Mouse (Mus musculus): ENCODE data around the gene Hormad2.

DNA sequence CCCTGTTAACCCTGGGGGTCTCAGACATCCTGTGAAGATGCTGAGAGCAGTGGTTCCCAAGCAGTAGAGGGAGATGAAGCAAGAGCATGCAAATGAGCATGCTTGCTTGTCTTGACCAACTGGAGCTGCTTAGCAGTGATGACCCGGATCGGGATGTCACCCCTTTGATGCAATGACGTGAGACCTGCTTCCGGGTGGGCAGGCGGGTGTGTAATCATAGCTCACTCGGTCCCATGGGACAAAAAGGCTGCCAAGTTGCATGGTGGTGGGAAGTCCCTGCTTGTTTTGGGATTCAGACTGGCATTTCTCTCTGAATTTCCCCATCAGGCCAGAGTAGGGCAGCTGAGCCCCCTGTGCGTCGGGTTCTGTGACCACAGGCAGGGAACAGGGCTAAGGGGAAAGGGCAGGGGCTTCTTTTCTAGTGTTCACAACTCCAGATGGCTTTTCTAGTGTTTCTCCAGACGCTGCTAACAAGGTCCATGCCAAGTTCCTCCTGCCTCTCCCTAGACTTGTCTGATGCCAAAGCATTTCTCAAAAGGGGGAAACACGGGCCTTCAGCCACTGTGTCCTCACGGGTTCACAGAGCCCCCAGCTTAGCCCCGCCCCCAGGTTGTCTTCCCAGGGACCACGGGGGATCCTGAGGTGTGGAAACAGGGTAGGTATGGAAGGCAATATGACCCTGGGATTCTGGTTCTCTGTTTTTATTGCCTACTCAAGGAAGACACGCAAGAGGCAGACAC is 141.0 kb downstream of the Hormad2 start:
- TF ChIP-seq USF1 (IDR thresholded peaks at IDR 0.05; ENCODE audit: low read depth, low read length), result no peak
- TF ChIP-seq ELF1 (IDR thresholded peaks at IDR 0.05; ENCODE audit: low read depth, low read length), result peak; percentile 84
- no peak for TF ChIP-seq CTCF (conservative IDR thresholded peaks at IDR 0.05 in 1 of 2, IDR thresholded peaks at IDR 0.05 in 1 of 2; ENCODE audit: low read depth in 2 of 2, low read length in 2 of 2)
- no peak for TF ChIP-seq ZNF384 (IDR thresholded peaks at IDR 0.05; ENCODE audit: low read depth, low read length)
- peak; percentile 54; the same call in 1 of the 2 replicates for TF ChIP-seq EP300 (IDR thresholded peaks at IDR 0.05; ENCODE audit: low read length)
- no peak for TF ChIP-seq E2F4 (IDR thresholded peaks at IDR 0.05; ENCODE audit: insufficient replicate concordance, low read depth, low read length)
- TF ChIP-seq TBP (conservative IDR thresholded peaks at IDR 0.05; ENCODE audit: low read depth, low read length), result no peak

Data from CH12.LX (cell line).